Mouse (Mus musculus) urinary bladder, adult 2 months (tissue): ENCODE measurements around the gene Vps33b. TPM values are rescaled to one million over a fixed set of nuclear protein-coding genes. Genes with fewer than 3 reads are reported as not detected.
A peak's percentile ranks its signal among the peaks of the same experiment; 100 is the strongest.

ENCODE experiments used
- DNase-seq: peaks from one replicate; pipeline ENCODE4 v3.0.0; 2022; ENCODE audit warnings: low spot score
- polyA plus RNA-seq: library from polyadenylated mRNA; depleted of rRNA; stranded (reverse); fragments of >200 nt; gene quantifications from 2 replicates; pipeline ENCODE4 v1.2.3, GENCODE M21; 2012; rRNA removed

The Vps33b gene
- 20.3 and 20.7 TPM in 2 replicates for polyA plus RNA-seq

DNA sequence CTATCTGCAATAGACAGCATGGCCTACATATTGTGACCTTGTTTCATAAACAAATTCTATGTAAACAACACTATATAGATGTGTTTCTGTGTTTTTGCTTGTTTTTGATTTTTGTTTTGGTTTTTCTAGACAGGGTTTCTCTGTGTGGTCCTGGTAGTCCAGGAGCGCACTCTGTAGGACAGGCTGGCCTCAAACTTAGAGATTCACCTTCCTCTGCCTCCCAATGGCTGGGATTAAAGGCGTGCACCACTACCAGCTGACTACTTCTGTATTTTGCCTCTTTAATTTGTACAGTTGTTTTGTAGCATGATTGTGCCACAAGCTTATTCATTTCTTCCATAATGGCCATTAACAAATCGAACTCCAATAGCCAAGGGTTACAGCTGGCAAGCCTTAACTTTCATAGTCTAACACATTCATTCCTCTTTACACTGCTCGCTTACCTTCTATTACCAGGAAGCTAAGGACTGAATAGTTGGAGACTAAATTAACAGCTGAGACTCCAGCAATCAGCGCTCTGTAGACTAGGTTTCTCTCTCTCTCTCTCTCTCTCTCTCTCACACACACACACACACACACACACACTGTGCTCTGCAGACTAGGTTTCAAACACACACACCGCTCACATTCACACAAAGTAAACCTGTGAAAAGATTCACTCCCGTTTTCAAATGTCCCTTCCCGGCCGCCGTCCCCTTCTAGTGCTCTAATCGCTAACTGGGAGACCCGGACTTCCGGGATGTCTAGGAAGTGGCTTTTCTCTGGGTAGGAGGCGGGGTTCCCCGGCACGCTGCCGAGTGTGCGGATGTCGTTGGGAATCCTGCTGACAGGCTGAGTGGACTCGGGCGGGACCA lies at the start of gene Vps33b:
Gene Vps33b (plus strand): TSS at position 753 of the 854 bp plus-strand sequence.
- DNase-seq: peak; percentile 90

- no peak for DNase-seq
Measured at GRCm38 (mm10) chr7:80220237-80220797, 49.1 kb upstream of the Vps33b start.

DNA sequence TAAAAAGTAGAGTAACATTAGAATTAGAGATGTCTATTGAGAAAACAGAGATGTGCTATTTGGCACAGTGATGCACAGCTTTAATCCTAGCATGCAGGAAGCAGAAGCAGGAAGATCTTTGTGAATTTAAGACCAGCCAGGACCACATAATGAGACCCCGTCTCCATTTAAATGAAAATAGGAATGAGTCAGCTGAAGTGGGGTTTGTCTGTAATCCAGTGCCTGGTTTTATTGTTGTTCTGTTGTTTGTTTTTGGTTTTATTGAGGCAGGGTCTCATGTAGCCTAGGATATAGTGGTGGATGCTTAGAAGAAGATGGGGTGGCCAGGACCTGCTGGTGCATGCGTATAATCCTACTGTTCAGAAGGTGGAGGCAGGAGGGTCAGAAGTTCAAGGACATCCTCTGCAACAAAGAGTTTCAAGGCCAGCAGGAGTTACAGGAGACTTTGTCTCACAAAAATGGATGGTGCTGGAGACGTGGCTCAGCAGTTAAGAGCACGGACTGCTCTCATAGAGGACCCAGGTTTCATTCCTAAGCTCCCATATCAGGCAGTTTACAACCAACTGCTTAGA lies 48.2 kb upstream of the Vps33b start:
- DNase-seq: no peak

DNA sequence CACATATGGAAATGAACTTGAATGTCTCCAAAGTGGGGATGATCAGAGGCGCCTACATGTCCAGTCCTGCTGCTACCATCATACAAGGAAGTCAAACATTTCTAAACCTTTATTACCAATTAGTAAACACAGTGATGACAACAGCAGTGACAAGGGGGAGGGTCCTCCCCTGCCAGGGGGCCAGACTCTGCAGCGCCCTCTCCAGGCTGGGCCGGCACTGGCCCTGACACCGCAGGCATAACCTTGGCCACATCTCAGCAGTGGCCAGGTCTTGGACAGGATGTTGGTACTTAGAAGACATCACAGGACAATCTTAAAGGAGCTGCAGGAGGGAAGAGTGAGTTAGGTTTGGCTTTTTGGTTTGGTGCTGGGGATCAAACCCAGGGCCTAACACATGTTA lies 42.4 kb upstream of the Vps33b start:
- DNase-seq: peak; percentile 26

DNA sequence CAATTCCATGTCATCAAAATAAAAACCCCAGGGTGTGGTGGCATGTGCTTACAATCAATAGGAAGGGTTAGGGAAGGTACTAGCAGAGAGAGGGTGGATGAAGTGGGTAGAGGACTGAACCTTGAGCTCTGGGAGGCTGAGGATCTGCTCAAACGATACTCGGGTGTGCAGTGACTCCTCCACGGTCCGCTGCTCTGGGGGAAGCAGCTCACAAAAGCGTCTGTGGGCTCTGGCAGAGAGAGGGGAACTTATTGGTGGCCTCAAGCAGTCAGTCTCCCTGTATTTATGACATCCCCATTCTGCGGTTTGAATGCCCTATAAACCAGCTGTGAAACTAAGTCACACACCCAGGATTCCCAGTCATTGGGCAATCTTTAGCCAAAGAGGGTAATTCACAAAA lies 39.3 kb upstream of the Vps33b start:
- no peak for DNase-seq

DNA sequence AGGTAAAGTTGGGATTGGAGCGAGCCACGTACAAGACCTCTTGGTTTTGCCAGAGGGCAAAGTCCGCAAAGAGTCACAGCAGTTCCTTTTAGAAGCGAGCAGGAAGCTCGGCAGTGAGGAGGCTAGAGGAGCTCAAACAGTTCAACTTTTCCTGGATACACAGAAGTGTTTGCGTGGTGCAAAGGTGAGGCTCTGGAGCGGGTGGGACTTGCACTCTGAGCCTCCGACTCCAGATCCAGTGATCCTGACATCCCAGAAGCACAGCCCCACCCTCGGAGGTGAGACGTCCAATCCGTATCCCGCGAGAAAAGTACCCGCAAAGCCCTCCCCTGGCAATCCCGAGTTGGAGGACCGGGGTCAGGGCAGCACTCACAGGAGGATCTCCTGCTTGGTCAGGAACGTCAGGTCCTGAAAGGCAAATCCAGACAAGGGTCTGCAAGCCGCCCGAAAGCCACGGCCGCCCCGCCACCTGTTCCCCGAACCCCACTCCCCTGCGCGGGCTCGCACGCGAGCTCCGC lies 37.4 kb upstream of the Vps33b start:
- DNase-seq: no peak

DNA sequence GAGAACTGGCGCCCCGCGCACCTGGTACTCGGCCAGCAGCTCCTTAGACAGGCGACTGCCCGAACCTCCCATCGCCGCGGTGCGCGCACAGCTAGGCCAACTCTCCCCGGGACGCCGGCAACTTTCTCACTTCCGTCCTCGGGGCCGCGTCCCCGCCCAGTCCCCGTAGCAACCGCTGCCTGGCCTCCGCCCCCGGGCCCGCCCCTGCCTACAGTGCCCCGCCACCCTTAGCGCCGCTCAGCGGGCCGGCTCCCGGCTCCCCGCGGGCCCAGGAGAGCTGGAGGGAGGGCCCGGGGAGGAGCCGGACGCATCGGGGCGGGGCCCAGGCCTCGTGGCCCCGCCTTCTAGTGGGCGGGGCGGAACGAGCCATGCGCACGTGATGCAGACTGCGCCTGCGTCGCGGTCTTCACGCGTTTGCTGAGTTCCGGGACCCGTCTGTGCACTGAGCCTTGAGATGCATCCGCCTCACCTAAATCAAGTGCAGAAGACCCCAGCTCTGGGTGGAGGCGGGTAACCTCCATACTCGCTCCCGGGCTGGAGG lies 36.9 kb upstream of the Vps33b start, which contains the start of the genes Cib1 and Gdpgp1:
Gene Cib1 (minus strand): TSS at position 325 of the 541 bp plus-strand sequence.
Gene Gdpgp1 (plus strand): TSS at position 377 of the 541 bp plus-strand sequence.
- peak; percentile 96 for DNase-seq

GRCm38 (mm10) chr7:80233799-80234198 lies 35.6 kb upstream of the Vps33b start:
- DNase-seq: no peak

GRCm38 (mm10) chr7:80238542-80238941 lies 30.9 kb upstream of the Vps33b start:
- DNase-seq: no peak

- DNase-seq: no peak
Measured at GRCm38 (mm10) chr7:80241661-80242060, 27.8 kb upstream of the Vps33b start.

DNA sequence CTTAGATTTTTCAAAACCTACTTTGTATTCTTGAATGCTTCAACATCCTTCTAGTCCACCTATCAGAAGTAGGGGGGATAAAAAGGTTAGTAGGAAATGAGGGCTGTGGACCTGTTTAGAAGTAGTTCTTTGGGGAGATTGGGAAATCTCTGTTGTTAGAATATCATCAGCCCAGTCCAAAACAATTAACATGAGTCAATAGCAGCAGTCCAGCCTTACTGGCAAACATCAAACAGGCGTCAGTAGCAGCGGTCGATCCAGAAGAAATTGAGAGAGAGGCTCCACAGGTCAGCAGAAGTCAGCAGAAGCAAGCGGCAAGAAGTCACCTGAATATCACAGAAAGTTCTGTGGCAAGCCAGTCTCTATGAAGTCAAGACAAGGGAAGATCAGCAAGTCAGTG lies 24.6 kb upstream of the Vps33b start:
- no peak for DNase-seq

DNA sequence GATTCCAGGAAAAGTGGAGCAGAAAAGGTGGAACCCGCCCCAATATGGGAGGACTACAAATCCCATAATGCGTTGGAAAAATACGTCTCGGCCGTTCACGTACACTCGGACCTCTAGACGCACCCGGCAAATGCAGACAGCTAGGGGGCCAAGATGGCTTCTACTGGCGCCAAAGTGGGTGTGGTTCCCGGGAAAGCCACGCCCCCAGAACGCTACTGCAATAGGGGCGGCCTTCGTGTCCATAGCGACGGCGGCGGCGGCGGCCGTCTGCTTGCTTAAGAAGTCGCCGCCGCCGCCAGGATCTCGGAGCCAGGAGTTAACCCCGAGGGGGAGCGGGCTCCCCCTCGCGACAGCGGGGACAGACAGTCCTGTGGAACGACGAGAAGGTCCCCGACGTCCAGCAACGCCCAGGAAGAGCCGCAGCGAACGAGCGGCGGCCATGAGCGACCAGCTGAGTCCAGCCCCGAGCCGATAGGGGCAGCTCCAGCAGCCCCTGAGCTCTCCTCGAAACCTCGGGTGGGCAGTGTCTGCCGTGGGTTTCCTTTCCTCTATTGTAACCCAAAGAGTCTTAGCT lies 23.2 kb upstream of the Vps33b start, which contains the start of gene Ttll13:
Gene Ttll13 (plus strand): TSS at position 229 of the 574 bp plus-strand sequence.
- peak; percentile 74 for DNase-seq

DNA sequence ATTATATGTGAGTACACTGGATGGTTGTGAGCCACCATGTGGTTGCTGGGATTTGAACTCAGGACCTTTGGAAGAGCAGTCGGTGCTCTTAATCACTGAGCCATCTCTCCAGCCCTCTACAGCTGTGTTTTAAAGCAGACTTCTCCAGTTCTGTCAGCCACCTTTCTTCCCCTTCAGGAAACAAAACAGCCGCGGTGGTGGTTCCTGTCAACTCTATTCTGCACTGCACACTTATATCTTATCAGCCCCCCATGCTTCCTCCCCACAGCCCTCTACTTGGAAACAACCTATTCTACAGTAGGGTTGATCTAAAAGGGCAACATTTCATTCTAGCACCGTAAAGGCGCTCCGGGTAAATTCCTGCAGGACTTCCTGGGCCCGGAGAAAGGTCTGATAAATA lies 22.6 kb upstream of the Vps33b start:
- DNase-seq: no peak

DNA sequence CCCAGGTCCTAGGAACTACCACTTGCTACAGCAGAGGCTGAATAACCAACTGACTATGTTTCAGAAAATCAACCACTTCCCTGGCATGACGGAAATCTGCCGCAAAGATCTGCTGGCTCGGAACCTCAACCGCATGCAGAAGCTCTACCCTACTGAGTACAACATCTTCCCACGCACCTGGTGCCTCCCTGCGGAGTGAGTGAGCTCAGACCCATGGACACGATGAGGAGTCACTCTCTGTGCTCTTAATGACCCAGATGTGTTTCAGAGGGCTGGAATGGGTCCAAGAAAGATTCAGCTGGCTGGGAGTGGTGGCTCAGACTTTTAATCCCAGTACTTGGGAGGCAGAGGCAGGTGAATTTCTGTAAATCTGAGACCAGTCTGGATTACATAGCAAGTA lies 17.0 kb upstream of the Vps33b start:
- no peak for DNase-seq

DNA sequence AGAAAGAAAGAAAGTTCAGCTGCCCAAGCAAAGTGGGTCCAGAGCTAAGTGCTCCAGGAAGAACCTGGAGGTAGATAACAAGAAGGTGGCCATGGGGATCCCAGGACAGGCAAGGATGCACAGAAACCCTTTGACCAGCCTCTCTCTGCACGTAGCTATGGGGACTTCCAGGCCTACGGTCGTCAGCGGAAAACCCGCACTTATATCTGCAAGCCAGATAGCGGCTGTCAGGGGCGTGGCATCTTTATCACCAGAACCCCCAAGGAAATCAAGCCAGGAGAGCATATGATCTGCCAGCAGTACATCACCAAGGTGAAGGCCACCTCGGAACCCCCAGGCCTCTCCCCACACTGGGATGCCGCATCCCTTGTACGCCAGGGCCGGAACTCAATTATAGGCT lies 16.6 kb upstream of the Vps33b start:
- no peak for DNase-seq

DNA sequence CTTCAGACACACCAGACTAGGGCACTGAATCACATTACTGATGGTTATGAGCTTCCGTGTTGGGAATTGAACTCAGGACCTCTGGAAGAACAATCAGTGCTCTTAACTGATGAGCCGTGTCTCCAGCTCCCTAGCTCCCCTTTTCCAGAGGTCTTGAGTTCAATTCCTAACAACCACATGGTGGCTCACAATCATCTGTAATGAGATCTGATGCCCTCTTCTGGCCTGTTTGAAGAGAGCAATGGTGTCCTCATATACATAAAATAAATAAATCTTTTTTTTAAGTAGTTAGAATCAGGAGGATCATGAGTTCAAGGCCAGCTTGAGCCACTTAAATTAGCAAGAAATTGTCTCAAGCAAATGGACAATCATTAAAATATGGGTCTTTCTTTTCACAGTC lies 13.5 kb upstream of the Vps33b start:
- no peak for DNase-seq

- no peak for DNase-seq
Measured at GRCm38 (mm10) chr7:80257706-80258105, 11.7 kb upstream of the Vps33b start.

DNA sequence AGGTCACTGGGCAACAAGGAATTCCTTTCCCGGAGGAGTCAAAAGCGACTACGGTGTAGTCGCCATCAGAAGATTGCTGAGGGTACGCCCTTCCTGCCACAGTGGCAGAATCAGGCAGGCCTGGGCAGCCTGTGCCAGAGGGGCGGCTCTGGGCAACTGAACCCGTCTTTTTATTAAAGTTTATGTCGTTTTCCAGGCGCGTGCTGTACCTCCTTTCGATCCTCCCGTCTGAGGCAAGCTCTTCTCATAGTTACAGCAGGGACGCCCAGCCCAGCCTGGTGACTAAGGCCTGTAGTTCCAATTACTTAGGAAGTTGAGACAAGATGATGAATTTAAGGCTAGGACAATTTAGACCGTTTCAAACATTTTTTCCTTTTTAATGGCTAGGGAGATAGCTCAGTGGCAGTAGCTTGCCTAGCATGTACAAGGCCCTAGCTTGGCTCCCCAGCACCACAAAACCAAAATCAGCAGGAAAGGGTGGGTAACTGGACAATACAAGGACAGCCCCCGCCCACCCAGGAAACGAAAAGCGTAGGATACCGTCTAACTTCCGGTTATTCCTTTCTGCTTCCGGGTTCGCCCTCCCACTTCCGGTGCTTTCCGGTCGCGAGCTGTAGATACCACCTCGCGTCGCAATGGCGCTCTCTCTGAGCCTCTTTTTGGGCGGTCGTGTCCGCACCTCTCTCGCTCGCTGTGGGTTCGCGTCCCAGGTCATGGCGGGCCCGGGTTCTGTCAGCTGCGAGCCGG lies 8.7 kb upstream of the Vps33b start, which contains the start of gene Ngrn:
Gene Ngrn (plus strand): TSS at position 591 of the 747 bp plus-strand sequence.
- DNase-seq: peak; percentile 63

DNA sequence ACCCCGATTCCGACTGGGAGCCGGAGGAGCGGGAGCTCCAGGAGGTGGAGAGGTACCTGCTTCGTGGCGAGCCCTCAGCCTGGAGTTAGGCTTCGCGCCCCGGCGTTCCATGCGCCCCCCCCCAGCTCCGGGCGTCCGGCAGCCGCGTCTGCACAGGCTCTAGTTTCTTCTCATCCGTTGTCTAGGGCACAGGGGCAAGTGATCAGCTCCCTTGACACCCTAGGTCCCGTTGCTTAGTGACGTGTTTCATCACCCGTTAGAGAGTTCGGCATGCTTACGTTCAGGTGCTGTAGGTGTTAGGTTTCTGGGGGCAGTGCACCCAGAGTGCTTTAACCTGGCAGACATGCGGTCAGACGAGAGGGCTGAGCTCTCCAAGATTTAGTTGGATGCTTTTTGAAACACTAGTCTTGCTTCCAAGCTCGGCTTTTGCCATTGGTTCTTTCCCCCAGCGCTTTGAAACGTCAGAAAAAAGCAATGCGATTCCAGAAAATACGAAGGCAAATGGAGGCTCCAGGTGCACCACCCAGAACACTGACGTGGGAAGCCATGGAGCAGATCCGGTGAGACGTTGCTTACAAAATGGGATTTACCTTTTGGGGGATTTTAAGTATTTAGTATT lies 8.0 kb upstream of the Vps33b start:
- DNase-seq: no peak

GRCm38 (mm10) chr7:80264606-80265005 lies 4.8 kb upstream of the Vps33b start:
- no peak for DNase-seq

- no peak for DNase-seq
Measured at GRCm38 (mm10) chr7:80267764-80268163, 1.7 kb upstream of the Vps33b start.
